8 mouse cellular contexts compared by ENCODE assay signal in the genomic region with DNA sequence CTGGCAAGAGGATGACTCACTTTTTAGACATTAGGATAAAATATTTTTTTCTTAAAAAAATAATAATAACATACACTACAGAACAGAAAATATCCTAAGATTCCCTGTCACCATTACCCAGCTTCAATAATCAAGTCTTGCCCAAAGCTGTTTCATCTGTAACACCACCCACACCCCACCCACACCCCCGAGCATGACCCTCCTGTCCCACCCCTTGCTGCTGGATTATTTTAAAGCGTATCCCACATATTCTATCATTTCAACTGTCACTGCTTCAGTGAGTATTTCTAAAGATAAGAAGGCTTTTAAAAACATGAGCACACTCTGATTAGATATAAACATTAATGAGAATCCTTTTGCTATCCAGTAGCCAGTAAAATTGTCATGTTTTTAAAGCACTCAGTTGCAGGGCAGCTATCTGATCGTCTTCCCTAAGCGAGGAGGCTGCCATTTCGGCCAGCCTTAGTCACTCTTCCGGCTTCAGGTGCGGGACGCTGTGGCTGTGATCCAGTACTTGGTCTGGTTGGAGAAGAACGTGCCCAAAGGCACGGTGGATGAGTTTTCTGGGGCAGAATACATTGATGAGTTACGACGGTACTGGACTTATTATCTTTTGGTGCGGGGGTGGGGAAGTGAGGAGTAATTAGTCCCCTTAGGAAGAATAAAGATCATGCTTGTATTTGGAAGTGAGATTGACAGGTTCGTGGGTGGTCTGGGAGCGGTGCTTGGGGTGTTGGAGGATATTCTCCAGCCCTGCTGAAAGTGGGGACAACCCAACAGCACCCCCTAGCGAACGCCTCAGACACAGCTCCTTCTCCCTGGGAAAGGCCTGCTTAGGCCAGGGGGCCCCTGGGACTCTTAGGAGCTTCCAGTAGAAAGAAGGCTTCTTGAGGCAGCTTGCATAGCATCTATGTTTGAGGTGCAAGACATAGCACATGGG. TPM values are rescaled to one million over a fixed set of nuclear protein-coding genes. Genes with fewer than 3 reads are reported as not detected.
DNase-seq lines count a peak whose midpoint lies in the region; ATAC-seq and TF ChIP-seq lines count a peak whose summit lies in the region.

No protein-coding gene starts in this region.

- H3K4me1 ChIP-seq in embryonic fibroblast, embryonic 13.5 days (ENCODE audit: control insufficient read depth, insufficient read depth, low read length), result peaks cover 2% of the 10 kb centered on the region; the same call in 1 of the 2 replicates
- H3K4me1 ChIP-seq in heart, embryonic 12.5 days (replicated peaks), result no peaks in the 10 kb centered on the region
- H3K4me1 ChIP-seq in kidney, embryonic 14.5 days (ENCODE audit: control insufficient read depth, insufficient read depth, low read length), result no peaks in the 10 kb centered on the region
- 0 out of 2 replicates have a peak, but pooled peaks cover 5% of the 10 kb centered on the region for H3K4me1 ChIP-seq in liver, embryonic 12.5 days
- no peaks in the 10 kb centered on the region for H3K4me1 ChIP-seq in neural tube, embryonic 13.5 days (replicated peaks)

- peak; percentile 22; the same call in 1 of the 2 replicates for TF ChIP-seq CTCF in embryonic fibroblast, embryonic 13.5 days (IDR thresholded peaks at IDR 0.05; ENCODE audit: borderline replicate concordance, insufficient read depth, low read length)

- H3K9me3 ChIP-seq in heart, embryonic 12.5 days (replicated peaks), result no peaks in the 10 kb centered on the region
- no peaks in the 10 kb centered on the region for H3K9me3 ChIP-seq in kidney, embryonic 14.5 days (ENCODE audit: control insufficient read depth, low read length)
- no peaks in the 10 kb centered on the region for H3K9me3 ChIP-seq in liver, embryonic 12.5 days (replicated peaks)
- no peaks in the 10 kb centered on the region for H3K9me3 ChIP-seq in neural tube, embryonic 13.5 days

- H3K27me3 ChIP-seq in heart, embryonic 12.5 days (replicated peaks), result peaks cover 20% of the 10 kb centered on the region
- H3K27me3 ChIP-seq in kidney, embryonic 14.5 days (ENCODE audit: control insufficient read depth, insufficient read depth, low read length), result no peaks in the 10 kb centered on the region
- no peaks in the 10 kb centered on the region for H3K27me3 ChIP-seq in liver, embryonic 12.5 days (replicated peaks)
- H3K27me3 ChIP-seq in neural tube, embryonic 13.5 days, result no peaks in the 10 kb centered on the region

- 20% methylated on average over 17 of the region's 17 CpGs for WGBS in heart, embryonic 12.5 days
- 35% methylated on average over 17 of the region's 17 CpGs for WGBS in kidney, embryonic 14.5 days
- WGBS in liver, embryonic 12.5 days (ENCODE audit: insufficient replicate concordance), result 14% methylated on average over 17 of the region's 17 CpGs
- WGBS in neural tube, embryonic 13.5 days, result 30% methylated on average over 17 of the region's 17 CpGs

- no peaks in the 10 kb centered on the region for H3K36me3 ChIP-seq in heart, embryonic 12.5 days
- H3K36me3 ChIP-seq in kidney, embryonic 14.5 days (ENCODE audit: control insufficient read depth, insufficient read depth, low read length), result no peaks in the 10 kb centered on the region
- H3K36me3 ChIP-seq in liver, embryonic 12.5 days, result no peaks in the 10 kb centered on the region
- no peaks in the 10 kb centered on the region for H3K36me3 ChIP-seq in neural tube, embryonic 13.5 days

- DNase-seq in adrenal gland, postnatal 4 days (ENCODE audit: low spot score in 2 of 2), result peak; percentile 22 to 24
- peak; percentile 34 for DNase-seq in testis, postnatal 14 days (ENCODE audit: low spot score)

- peak overlapping the region; percentile 59 for H3K4me2 ChIP-seq in heart, embryonic 12.5 days
- H3K4me2 ChIP-seq in kidney, embryonic 14.5 days (replicated peaks; ENCODE audit: low read depth, low read length), result peak overlapping the region; percentile 19; the same call in 1 of the 2 replicates
- peak overlapping the region; percentile 61 for H3K4me2 ChIP-seq in liver, embryonic 12.5 days
- peak overlapping the region; percentile 9; the same call in 1 of the 2 replicates for H3K4me2 ChIP-seq in neural tube, embryonic 13.5 days

- ATAC-seq in CD4-positive, CD25-positive, alpha-beta regulatory T cell, adult 4 months, result peak; percentile 60
- no peak for ATAC-seq in heart, embryonic 12.5 days (ENCODE audit: insufficient number of reproducible peaks, low FRiP score)
- peak; percentile 66; the same call in 1 of the 2 replicates for ATAC-seq in kidney, embryonic 14.5 days (ENCODE audit: low FRiP score, low TSS enrichment)
- ATAC-seq in liver, embryonic 12.5 days, result peak; percentile 67; the same call in 1 of the 2 replicates
- no peak for ATAC-seq in neural tube, embryonic 13.5 days (ENCODE audit: low read depth)

- H3K9ac ChIP-seq in heart, embryonic 12.5 days, result no peak overlapping the region
- H3K9ac ChIP-seq in kidney, embryonic 14.5 days (ENCODE audit: low read depth, low read length), result no peak overlapping the region
- H3K9ac ChIP-seq in liver, embryonic 12.5 days, result no peak overlapping the region
- H3K9ac ChIP-seq in neural tube, embryonic 13.5 days, result no peak overlapping the region

- H3K27ac ChIP-seq in embryonic fibroblast, embryonic 13.5 days (ENCODE audit: insufficient read depth, low read length), result no peak overlapping the region
- H3K27ac ChIP-seq in heart, embryonic 12.5 days (ENCODE audit: poor library complexity, severe bottlenecking), result no peak overlapping the region
- H3K27ac ChIP-seq in kidney, embryonic 14.5 days (ENCODE audit: low read depth, low read length), result no peak overlapping the region
- H3K27ac ChIP-seq in liver, embryonic 12.5 days, result no peak overlapping the region
- no peak overlapping the region for H3K27ac ChIP-seq in neural tube, embryonic 13.5 days (replicated peaks)

- no peak for TF ChIP-seq POLR2A in embryonic fibroblast, embryonic 13.5 days (IDR thresholded peaks at IDR 0.05; ENCODE audit: low read depth, low read length)

- H3K4me3 ChIP-seq in embryonic fibroblast, embryonic 13.5 days (ENCODE audit: insufficient read depth, low read length), result no peak overlapping the region
- H3K4me3 ChIP-seq in heart, embryonic 12.5 days, result peak overlapping the region; percentile 17; the same call in 1 of the 2 replicates
- no peak overlapping the region for H3K4me3 ChIP-seq in kidney, embryonic 14.5 days (ENCODE audit: low read length)
- peak overlapping the region; percentile 14 for H3K4me3 ChIP-seq in liver, embryonic 12.5 days
- H3K4me3 ChIP-seq in neural tube, embryonic 13.5 days, result no peak overlapping the region

RNA-seq across cellular contexts. Expression of gene Xpnpep2, which starts 15.9 kb away (rescaled TPM):
- polyA plus RNA-seq in CD4-positive, CD25-positive, alpha-beta regulatory T cell, adult 4 months (2017; shearing (Covaris generic)), result under 1 TPM in 1 of 2 experiments, not detected in 1; 0.59 TPM
- total RNA-seq in adrenal gland, postnatal 4 days (2021), result 1 to 10 TPM; 1.5 to 7.1 TPM
- 1.5 and 1.6 TPM in 2 replicates for polyA plus RNA-seq in embryonic fibroblast, embryonic 13.5 days (2011; ENCODE audit: insufficient read length, low read depth, missing spikeins)
- 0.15 and 0.41 TPM in 2 replicates for polyA plus RNA-seq in heart, embryonic 12.5 days (2016; fragmentation: Nextera tagmentation; extraction: Ambion mirVana)
- 2.3 and 3.5 TPM in 2 replicates for polyA plus RNA-seq in kidney, embryonic 14.5 days (2014; fragmentation: Nextera tagmentation; extraction: Ambion mirVana)
- polyA plus RNA-seq in liver, embryonic 12.5 days (2016; fragmentation: Nextera tagmentation; extraction: Ambion mirVana), result 0.14 TPM in 1 of 2 replicates, not detected in the other
- 0.68 and 1.0 TPM in 2 replicates for polyA plus RNA-seq in neural tube, embryonic 13.5 days (2015; fragmentation: Nextera tagmentation; extraction: Ambion mirVana)

RNA-seq across cellular contexts. Expression of gene Sash3, which starts 21.8 kb away (rescaled TPM):
- polyA plus RNA-seq in CD4-positive, CD25-positive, alpha-beta regulatory T cell, adult 4 months (2017; shearing (Covaris generic)), result 100 to 1,000 TPM; 332 to 499 TPM
- total RNA-seq in adrenal gland, postnatal 4 days (2021), result 1 to 10 TPM; 1.8 to 2.6 TPM
- 0.26 TPM in 1 of 2 replicates, not detected in the other for polyA plus RNA-seq in embryonic fibroblast, embryonic 13.5 days (2011; ENCODE audit: insufficient read length, low read depth, missing spikeins)
- 0.84 and 0.96 TPM in 2 replicates for polyA plus RNA-seq in heart, embryonic 12.5 days (2016; fragmentation: Nextera tagmentation; extraction: Ambion mirVana)
- polyA plus RNA-seq in kidney, embryonic 14.5 days (2014; fragmentation: Nextera tagmentation; extraction: Ambion mirVana), result 1.2 and 1.4 TPM in 2 replicates
- polyA plus RNA-seq in liver, embryonic 12.5 days (2016; fragmentation: Nextera tagmentation; extraction: Ambion mirVana), result 9.7 and 10.0 TPM in 2 replicates
- polyA plus RNA-seq in neural tube, embryonic 13.5 days (2015; fragmentation: Nextera tagmentation; extraction: Ambion mirVana), result 1.1 and 1.4 TPM in 2 replicates

Comparison
In these comparisons a context has a peak if more than half of its experiments do, and no peak if none do; other contexts are left out.
1. ATAC-seq: peak in CD4-positive, CD25-positive, alpha-beta regulatory T cell, adult 4 months (single experiment), kidney, embryonic 14.5 days (single experiment) and liver, embryonic 12.5 days (single experiment); none in heart, embryonic 12.5 days (single experiment) and neural tube, embryonic 13.5 days (single experiment).
2. H3K4me3 ChIP-seq: peak in heart, embryonic 12.5 days (single experiment) and liver, embryonic 12.5 days (single experiment); none in embryonic fibroblast, embryonic 13.5 days (single experiment), kidney, embryonic 14.5 days (single experiment) and neural tube, embryonic 13.5 days (single experiment).
3. H3K4me2 ChIP-seq: peak in every context shown above with its lines; median percentile 61 in liver, embryonic 12.5 days; 59 in heart, embryonic 12.5 days; 19 in kidney, embryonic 14.5 days; 9 in neural tube, embryonic 13.5 days.
4. RNA of gene Sash3, which starts 21.8 kb away (polyA plus RNA-seq): 332 to 499 TPM in CD4-positive, CD25-positive, alpha-beta regulatory T cell, adult 4 months; 9.7 to 10.0 TPM in liver, embryonic 12.5 days, 1.2 to 1.4 TPM in kidney, embryonic 14.5 days, 1.1 to 1.4 TPM in neural tube, embryonic 13.5 days, 0.84 to 0.96 TPM in heart, embryonic 12.5 days and 0.26 TPM in embryonic fibroblast, embryonic 13.5 days; every median in the first group is over 10 times any median in the second.